Mouse (Mus musculus): ENCODE data around the gene Hpf1.
A peak's percentile ranks its signal among the peaks of the same experiment; 100 is the strongest.

The Hpf1 gene

GRCm38 (mm10) chr8:60889843-60890519, at the start of gene Hpf1:
TSS of gene Hpf1 (plus strand) at chr8:60890418.
- DNase-seq (ENCODE audit: low read depth, low spot score): peak; percentile 97

GRCm38 (mm10) chr8:60842388-60842787, 47.8 kb upstream of the Hpf1 start:
- no peak for DNase-seq (ENCODE audit: low read depth, low spot score)

- DNase-seq (ENCODE audit: low read depth, low spot score): no peak
These were observed 32.7 kb upstream of the Hpf1 start for GRCm38 (mm10) chr8:60857559-60857958.

GRCm38 (mm10) chr8:60858091-60858490, 32.1 kb upstream of the Hpf1 start:
- DNase-seq (ENCODE audit: low read depth, low spot score): no peak

- no peak for DNase-seq (ENCODE audit: low read depth, low spot score)
These were observed 31.2 kb upstream of the Hpf1 start for GRCm38 (mm10) chr8:60858911-60859476.

- peak; percentile 12 for DNase-seq (ENCODE audit: low read depth, low spot score)
These were observed 30.6 kb upstream of the Hpf1 start for GRCm38 (mm10) chr8:60859605-60860004.

GRCm38 (mm10) chr8:60860749-60861148, 29.5 kb upstream of the Hpf1 start:
- DNase-seq (ENCODE audit: low read depth, low spot score): no peak

GRCm38 (mm10) chr8:60861783-60862182, 28.4 kb upstream of the Hpf1 start:
- DNase-seq (ENCODE audit: low read depth, low spot score): no peak

- no peak for DNase-seq (ENCODE audit: low read depth, low spot score)
These were observed 25.3 kb upstream of the Hpf1 start for GRCm38 (mm10) chr8:60864875-60865274.

- peak; percentile 66 for DNase-seq (ENCODE audit: low read depth, low spot score)
These were observed 24.6 kb upstream of the Hpf1 start for GRCm38 (mm10) chr8:60865504-60866114.

GRCm38 (mm10) chr8:60867468-60868115, 22.6 kb upstream of the Hpf1 start:
- no peak for DNase-seq (ENCODE audit: low read depth, low spot score)

- DNase-seq (ENCODE audit: low read depth, low spot score): no peak
These were observed 21.8 kb upstream of the Hpf1 start for GRCm38 (mm10) chr8:60868236-60868965.

- DNase-seq (ENCODE audit: low read depth, low spot score): no peak
These were observed 20.5 kb upstream of the Hpf1 start for GRCm38 (mm10) chr8:60869761-60870160.

- DNase-seq (ENCODE audit: low read depth, low spot score): no peak
These were observed 19.7 kb upstream of the Hpf1 start for GRCm38 (mm10) chr8:60870231-60871193.

GRCm38 (mm10) chr8:60878617-60879016, 11.6 kb upstream of the Hpf1 start:
- DNase-seq (ENCODE audit: low read depth, low spot score): no peak

GRCm38 (mm10) chr8:60883419-60884137, 6.6 kb upstream of the Hpf1 start:
- no peak for DNase-seq (ENCODE audit: low read depth, low spot score)

GRCm38 (mm10) chr8:60886736-60887135, 3.5 kb upstream of the Hpf1 start:
- peak; percentile 13 for DNase-seq (ENCODE audit: low read depth, low spot score)

GRCm38 (mm10) chr8:60889131-60889842, 931 bp upstream of the Hpf1 start:
- no peak for DNase-seq (ENCODE audit: low read depth, low spot score)

- DNase-seq (ENCODE audit: low read depth, low spot score): peak; percentile 12
These were observed 279 bp downstream of the Hpf1 start for GRCm38 (mm10) chr8:60890520-60890874.
